Mouse (Mus musculus) stomach, postnatal 0 days (tissue): ENCODE measurements at regions not wholly inside any gene's neighbourhood (a gene's known extent, or its start where the extent isn't known, plus 50 kb on each side); places are given as distances from the start of the nearest gene placed in this dataset.

ENCODE experiments used
- CTCF ChIP-seq: IDR thresholded peaks from 2 replicates; pipeline ENCODE4 v1.5.1; 2016; ENCODE audit warnings: antibody characterized with exemption, low read depth, mild to moderate bottlenecking, moderate library complexity
- EP300 ChIP-seq: optimal IDR thresholded peaks from 2 replicates; pipeline ENCODE3; 2016; ENCODE audit warnings: antibody characterized with exemption

- peak; percentile 46 for TF ChIP-seq CTCF
- no peak for TF ChIP-seq EP300
These were observed 112.0 kb upstream of the Zfp618 start for GRCm38 (mm10) chr4:62853335-62853734.
